Mouse (Mus musculus): ENCODE measurements around the gene Igflr1. TPM values are rescaled to one million over a fixed set of nuclear protein-coding genes. Genes with fewer than 3 reads are reported as not detected.

Gene Igflr1
- polyA plus RNA-seq, 1 experiment from 2014 or later = 1.7 TPM

GRCm38 (mm10) chr7:30572969-30573368 lies 7.7 kb downstream of the Igflr1 start:
- no peak overlapping the region for H3K4me3 ChIP-seq (ENCODE audit: low read depth, low read length)
- 89% methylated on average over 2 of the region's 2 CpGs for WGBS
- no peak overlapping the region for H3K9ac ChIP-seq (ENCODE audit: low read length)
- no peaks in the 10 kb centered on the region for H3K9me3 ChIP-seq (replicated peaks; ENCODE audit: control insufficient read depth, low read length)
- H3K27ac ChIP-seq (ENCODE audit: low read depth, low read length) = no peak overlapping the region
- H3K27me3 ChIP-seq (replicated peaks; ENCODE audit: control insufficient read depth, insufficient read depth, low read length) = no peaks in the 10 kb centered on the region
- ATAC-seq = no peak
- no peaks in the 10 kb centered on the region for H3K4me1 ChIP-seq (ENCODE audit: control insufficient read depth, insufficient read depth, low read length)
- no peak for DNase-seq (ENCODE audit: low spot score)
- H3K36me3 ChIP-seq (ENCODE audit: control insufficient read depth, insufficient read depth, low read length) = peaks cover 98% of the 10 kb centered on the region
- no peak overlapping the region for H3K4me2 ChIP-seq (ENCODE audit: low read length)

- no peaks in the 10 kb centered on the region for H3K27me3 ChIP-seq (replicated peaks; ENCODE audit: control insufficient read depth, insufficient read depth, low read length)
- no peak overlapping the region for H3K4me2 ChIP-seq (ENCODE audit: low read length)
- no peak overlapping the region for H3K9ac ChIP-seq (ENCODE audit: low read length)
- no peaks in the 10 kb centered on the region for H3K9me3 ChIP-seq (replicated peaks; ENCODE audit: control insufficient read depth, low read length)
- ATAC-seq = no peak
- H3K4me3 ChIP-seq (ENCODE audit: low read depth, low read length) = no peak overlapping the region
- H3K4me1 ChIP-seq (ENCODE audit: control insufficient read depth, insufficient read depth, low read length) = no peaks in the 10 kb centered on the region
- no peak for DNase-seq (ENCODE audit: low spot score)
- peaks cover 100% of the 10 kb centered on the region for H3K36me3 ChIP-seq (ENCODE audit: control insufficient read depth, insufficient read depth, low read length)
- no peak overlapping the region for H3K27ac ChIP-seq (ENCODE audit: low read depth, low read length)
- 94% methylated on average over 8 of the region's 8 CpGs for WGBS
These were observed 14.7 kb downstream of the Igflr1 start for GRCm38 (mm10) chr7:30579950-30580349.

GRCm38 (mm10) chr7:30581547-30581946 lies 16.3 kb downstream of the Igflr1 start:
- DNase-seq (ENCODE audit: low spot score) (no peak), ATAC-seq (no peak)
- peaks cover 100% of the 10 kb centered on the region for H3K36me3 ChIP-seq (ENCODE audit: control insufficient read depth, insufficient read depth, low read length)
- WGBS = 94% methylated on average over 16 of the region's 16 CpGs
- no peak overlapping the region for H3K9ac ChIP-seq (ENCODE audit: low read length)
- no peak overlapping the region for H3K27ac ChIP-seq (ENCODE audit: low read depth, low read length)
- H3K4me1 ChIP-seq (ENCODE audit: control insufficient read depth, insufficient read depth, low read length) = no peaks in the 10 kb centered on the region
- no peak overlapping the region for H3K4me3 ChIP-seq (ENCODE audit: low read depth, low read length)
- no peak overlapping the region for H3K4me2 ChIP-seq (ENCODE audit: low read length)
- no peaks in the 10 kb centered on the region for H3K9me3 ChIP-seq (replicated peaks; ENCODE audit: control insufficient read depth, low read length)
- H3K27me3 ChIP-seq (replicated peaks; ENCODE audit: control insufficient read depth, insufficient read depth, low read length) = no peaks in the 10 kb centered on the region

GRCm38 (mm10) chr7:30584339-30584738 lies 19.1 kb downstream of the Igflr1 start:
- H3K4me1 ChIP-seq (ENCODE audit: control insufficient read depth, insufficient read depth, low read length) = peaks cover 7% of the 10 kb centered on the region
- no peaks in the 10 kb centered on the region for H3K9me3 ChIP-seq (replicated peaks; ENCODE audit: control insufficient read depth, low read length)
- H3K9ac ChIP-seq (ENCODE audit: low read length) = no peak overlapping the region
- 96% methylated on average over 10 of the region's 10 CpGs for WGBS
- DNase-seq (ENCODE audit: low spot score) (no peak), ATAC-seq (no peak)
- H3K36me3 ChIP-seq (ENCODE audit: control insufficient read depth, insufficient read depth, low read length) = peaks cover 77% of the 10 kb centered on the region
- no peak overlapping the region for H3K4me2 ChIP-seq (ENCODE audit: low read length)
- no peak overlapping the region for H3K27ac ChIP-seq (ENCODE audit: low read depth, low read length)
- H3K4me3 ChIP-seq (ENCODE audit: low read depth, low read length) = no peak overlapping the region
- no peaks in the 10 kb centered on the region for H3K27me3 ChIP-seq (replicated peaks; ENCODE audit: control insufficient read depth, insufficient read depth, low read length)

- H3K36me3 ChIP-seq (ENCODE audit: control insufficient read depth, insufficient read depth, low read length) = peaks cover 69% of the 10 kb centered on the region
- no peak overlapping the region for H3K4me2 ChIP-seq (ENCODE audit: low read length)
- no peaks in the 10 kb centered on the region for H3K27me3 ChIP-seq (replicated peaks; ENCODE audit: control insufficient read depth, insufficient read depth, low read length)
- no peak overlapping the region for H3K4me3 ChIP-seq (ENCODE audit: low read depth, low read length)
- no peak overlapping the region for H3K9ac ChIP-seq (ENCODE audit: low read length)
- WGBS = 96% methylated on average over 7 of the region's 7 CpGs
- no peaks in the 10 kb centered on the region for H3K9me3 ChIP-seq (replicated peaks; ENCODE audit: control insufficient read depth, low read length)
- H3K4me1 ChIP-seq (ENCODE audit: control insufficient read depth, insufficient read depth, low read length) = peaks cover 7% of the 10 kb centered on the region
- no peak for ATAC-seq
- no peak overlapping the region for H3K27ac ChIP-seq (ENCODE audit: low read depth, low read length)
- no peak for DNase-seq (ENCODE audit: low spot score)
These were observed 19.9 kb downstream of the Igflr1 start for GRCm38 (mm10) chr7:30585170-30585569.

GRCm38 (mm10) chr7:30586455-30587020 lies 21.3 kb downstream of the Igflr1 start:
- peak overlapping the region; percentile 97 for H3K9ac ChIP-seq (ENCODE audit: low read length)
- WGBS = 89% methylated on average over 28 of the region's 28 CpGs
- H3K4me1 ChIP-seq (ENCODE audit: control insufficient read depth, insufficient read depth, low read length) = peaks cover 7% of the 10 kb centered on the region
- H3K36me3 ChIP-seq (ENCODE audit: control insufficient read depth, insufficient read depth, low read length) = peaks cover 55% of the 10 kb centered on the region
- H3K27ac ChIP-seq (ENCODE audit: low read depth, low read length) = no peak overlapping the region
- H3K4me2 ChIP-seq (ENCODE audit: low read length) = peak overlapping the region; percentile 95
- ATAC-seq = no peak
- no peaks in the 10 kb centered on the region for H3K27me3 ChIP-seq (replicated peaks; ENCODE audit: control insufficient read depth, insufficient read depth, low read length)
- DNase-seq (ENCODE audit: low spot score) = no peak
- H3K9me3 ChIP-seq (replicated peaks; ENCODE audit: control insufficient read depth, low read length) = no peaks in the 10 kb centered on the region
- no peak overlapping the region for H3K4me3 ChIP-seq (ENCODE audit: low read depth, low read length)

- H3K36me3 ChIP-seq (ENCODE audit: control insufficient read depth, insufficient read depth, low read length) = peaks cover 40% of the 10 kb centered on the region
- ATAC-seq (peak; percentile 48), DNase-seq (ENCODE audit: low spot score) (peak; percentile 29)
- no peaks in the 10 kb centered on the region for H3K27me3 ChIP-seq (replicated peaks; ENCODE audit: control insufficient read depth, insufficient read depth, low read length)
- H3K4me2 ChIP-seq (ENCODE audit: low read length) = peak overlapping the region; percentile 95
- peak overlapping the region; percentile 98 for H3K4me3 ChIP-seq (ENCODE audit: low read depth, low read length)
- WGBS = under 1% methylated on average over 63 of the region's 67 CpGs
- peaks cover 7% of the 10 kb centered on the region for H3K4me1 ChIP-seq (ENCODE audit: control insufficient read depth, insufficient read depth, low read length)
- H3K9me3 ChIP-seq (replicated peaks; ENCODE audit: control insufficient read depth, low read length) = no peaks in the 10 kb centered on the region
- peak overlapping the region; percentile 97 for H3K9ac ChIP-seq (ENCODE audit: low read length)
- peak overlapping the region; percentile 92 for H3K27ac ChIP-seq (ENCODE audit: low read depth, low read length)
These were observed 22.8 kb downstream of the Igflr1 start for GRCm38 (mm10) chr7:30587842-30588667.

- H3K9ac ChIP-seq (ENCODE audit: low read length) = peak within 1 kb of the TSS; percentile 97
- H3K27me3 ChIP-seq (replicated peaks; ENCODE audit: control insufficient read depth, insufficient read depth, low read length) = no peaks in the 10 kb centered on the region
- peak; percentile 98 for DNase-seq (ENCODE audit: low spot score)
- H3K4me1 ChIP-seq (ENCODE audit: control insufficient read depth, insufficient read depth, low read length) = peaks cover 7% of the 10 kb centered on the region
- no peaks in the 10 kb centered on the region for H3K9me3 ChIP-seq (replicated peaks; ENCODE audit: control insufficient read depth, low read length)
- H3K36me3 ChIP-seq (ENCODE audit: control insufficient read depth, insufficient read depth, low read length) = peaks cover 32% of the 10 kb centered on the region
- H3K4me2 ChIP-seq (ENCODE audit: low read length) = peak within 1 kb of the TSS; percentile 95
- peak within 1 kb of the TSS; percentile 92 for H3K27ac ChIP-seq (ENCODE audit: low read depth, low read length)
- under 1% methylated on average over 52 of the region's 68 CpGs for WGBS
- peak within 1 kb of the TSS; percentile 98 for H3K4me3 ChIP-seq (ENCODE audit: low read depth, low read length)
- ATAC-seq = peak; percentile 95
These were observed 23.6 kb downstream of the Igflr1 start, which contains the start of gene Kmt2b for GRCm38 (mm10) chr7:30588676-30589434. Gene Kmt2b, minus strand, starts transcription at chr7:30588726.
